Mouse (Mus musculus) heart, embryonic 13.5 days (tissue): Measurements from ENCODE around the gene Gm9817. TPM values are rescaled to one million over a fixed set of nuclear protein-coding genes. Genes with fewer than 3 reads are reported as not detected.
"Not testable (repeated sequence)": the region's sequence is repeated elsewhere in the genome, so short reads cannot be mapped to it uniquely, and the experiment has no call there.

Experiments
- ATAC-seq: fragments of 200-750 bp; cut with Nextera tagmentation; 2 replicates; pipeline ENCODE4 v1.8.0; 2017; ENCODE audit warnings: moderate TSS enrichment; ENCODE audit not compliant: insufficient number of reproducible peaks, low FRiP score, low TSS enrichment; ENCODE audit errors: extremely low read depth
- H3K27ac ChIP-seq: fragments of 300-500 bp; sonication (generic); replicated peaks from 2 replicates; pipeline ENCODE4 v1.5.1; 2015; ENCODE audit warnings: moderate library complexity, mild to moderate bottlenecking, inconsistent platforms
- H3K27me3 ChIP-seq: fragments of 300-500 bp; sonication (generic); replicated peaks from 2 replicates; pipeline ENCODE4 v1.6.1; 2015; ENCODE audit warnings: mild to moderate bottlenecking, inconsistent platforms
- H3K36me3 ChIP-seq: fragments of 300-500 bp; sonication (generic); 2 replicates; pipeline ENCODE4 v1.6.1; 2015; ENCODE audit warnings: mild to moderate bottlenecking, inconsistent platforms
- H3K4me1 ChIP-seq: fragments of 300-500 bp; sonication (generic); 2 replicates; pipeline ENCODE4 v1.6.1; 2015; ENCODE audit warnings: inconsistent platforms
- H3K4me2 ChIP-seq: fragments of 300-500 bp; sonication (generic); 2 replicates; pipeline ENCODE4 v1.6.1; 2015; ENCODE audit warnings: inconsistent platforms, mild to moderate bottlenecking, moderate library complexity
- H3K4me3 ChIP-seq: fragments of 300-500 bp; sonication (generic); 2 replicates; pipeline ENCODE4 v1.5.1; 2015; ENCODE audit warnings: moderate library complexity, mild to moderate bottlenecking, inconsistent platforms
- H3K9ac ChIP-seq: fragments of 300-500 bp; sonication (generic); 2 replicates; pipeline ENCODE4 v1.6.1; 2015; ENCODE audit warnings: inconsistent platforms, mild to moderate bottlenecking, moderate library complexity
- H3K9me3 ChIP-seq: fragments of 300-500 bp; sonication (generic); 2 replicates; pipeline ENCODE4 v1.6.1; 2016; ENCODE audit warnings: inconsistent platforms
- WGBS: fragments of 180-500 bp; shearing (Covaris S2); methylation state at CpG from one replicate; pipeline ENCODE4 v1.1.7; 2015; ENCODE audit warnings: mixed read lengths; 5-methylcytosine and 5-hydroxymethylcytosine counted together
- polyA plus RNA-seq: library from polyadenylated mRNA; unstranded; fragments of >200 nt; fragmentation: Nextera tagmentation; extraction: Ambion mirVana; gene quantifications from 2 replicates; pipeline ENCODE4 v1.2.1, GENCODE M21; 2015

Gene Gm9817
- 0.12 and 0.15 TPM in 2 replicates for polyA plus RNA-seq

DNA sequence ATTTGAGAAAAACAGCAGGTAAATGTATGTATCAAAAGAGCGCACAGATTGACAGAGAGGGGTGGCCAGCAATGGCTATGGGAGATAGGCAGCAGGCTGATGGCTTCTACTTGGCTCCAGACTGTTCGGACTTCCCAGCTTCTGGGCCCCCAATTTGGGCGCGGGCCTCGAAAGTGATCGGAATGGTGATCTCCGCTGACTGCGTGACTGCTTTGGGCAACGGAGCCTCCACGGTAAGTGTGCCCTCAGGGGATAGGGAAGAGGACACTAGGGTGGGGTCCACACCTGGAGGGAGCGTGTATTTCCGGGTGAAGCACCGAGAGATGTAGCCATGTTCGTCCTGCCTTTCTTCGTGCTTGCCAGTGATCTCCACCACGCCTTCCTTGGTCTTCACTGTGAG lies at the start of gene Gm9817:
Gene Gm9817 (plus strand): TSS at position 301 of the 400 bp plus-strand sequence.
- not testable (repeated sequence) for H3K27me3 ChIP-seq, H3K4me1 ChIP-seq, ATAC-seq, H3K9ac ChIP-seq, H3K27ac ChIP-seq, H3K36me3 ChIP-seq
- Histone ChIP-seq H3K4me3 (peak within 1 kb of the TSS; percentile 31), H3K9me3 (peaks cover 16% of the 10 kb centered on the region), H3K4me2 (peak within 1 kb of the TSS; percentile 57)
- 41% methylated on average over 16 of the region's 16 CpGs for WGBS

DNA sequence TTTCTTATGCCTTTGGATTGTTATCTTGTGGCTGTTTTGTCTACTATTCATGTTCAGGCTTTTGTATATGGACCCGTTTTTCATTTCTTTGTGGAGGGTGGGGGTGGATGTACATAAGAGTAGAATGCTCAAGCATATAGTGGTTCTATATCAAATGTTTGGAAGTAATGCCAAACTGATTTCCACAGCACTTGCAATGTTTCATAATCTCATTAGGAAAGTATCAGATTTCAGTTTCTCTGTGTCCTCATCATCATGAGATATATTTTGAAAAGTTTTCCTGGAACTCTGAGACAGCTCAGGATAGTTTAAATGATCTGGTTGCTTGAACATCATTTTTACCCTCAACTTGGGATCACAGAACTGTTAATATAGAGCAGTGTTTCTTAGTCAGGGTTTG lies 48.7 kb upstream of the Gm9817 start:
- no peaks in the 10 kb centered on the region for H3K9me3 ChIP-seq
- no peak overlapping the region for H3K4me2 ChIP-seq
- 56% methylated on average over 1 of the region's 1 CpGs for WGBS
- no peaks in the 10 kb centered on the region for H3K36me3 ChIP-seq
- no peak overlapping the region for H3K27ac ChIP-seq
- H3K9ac ChIP-seq, result no peak overlapping the region
- ATAC-seq, result no peak
- peaks cover 14% of the 10 kb centered on the region for H3K4me1 ChIP-seq
- no peak overlapping the region for H3K4me3 ChIP-seq
- no peaks in the 10 kb centered on the region for H3K27me3 ChIP-seq

DNA sequence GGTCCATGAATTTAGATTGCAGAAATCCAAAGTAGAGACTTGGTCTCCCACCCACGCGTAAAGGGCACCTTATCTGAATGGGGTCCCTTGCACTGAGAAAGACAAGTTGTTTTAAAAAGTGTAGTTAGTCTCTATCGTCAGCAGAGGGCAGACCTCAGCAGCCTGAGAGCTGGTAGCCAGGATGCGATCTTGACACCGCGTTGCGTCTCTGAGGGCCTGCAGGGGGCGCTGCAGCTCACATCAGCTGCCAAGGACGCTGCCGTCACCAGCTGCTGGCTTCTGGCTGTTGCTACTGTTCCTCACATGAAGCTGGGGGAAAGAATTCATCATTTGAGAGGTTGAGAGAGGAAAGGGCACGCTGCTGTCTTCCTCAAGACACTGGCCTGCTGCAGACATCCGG lies 47.7 kb upstream of the Gm9817 start:
- Histone ChIP-seq H3K36me3 (no peaks in the 10 kb centered on the region), H3K4me2 (peak overlapping the region; percentile 57), H3K9ac (peak overlapping the region; percentile 61; the same call in 1 of the 2 replicates), H3K27ac (0 out of 2 replicates have a peak overlapping the region, but pooled peaks have one; percentile 25), H3K27me3 (no peaks in the 10 kb centered on the region), H3K4me1 (peaks cover 14% of the 10 kb centered on the region), H3K9me3 (no peaks in the 10 kb centered on the region), H3K4me3 (peak overlapping the region; percentile 19)
- ATAC-seq, result no peak
- 6% methylated on average over 12 of the region's 12 CpGs for WGBS

DNA sequence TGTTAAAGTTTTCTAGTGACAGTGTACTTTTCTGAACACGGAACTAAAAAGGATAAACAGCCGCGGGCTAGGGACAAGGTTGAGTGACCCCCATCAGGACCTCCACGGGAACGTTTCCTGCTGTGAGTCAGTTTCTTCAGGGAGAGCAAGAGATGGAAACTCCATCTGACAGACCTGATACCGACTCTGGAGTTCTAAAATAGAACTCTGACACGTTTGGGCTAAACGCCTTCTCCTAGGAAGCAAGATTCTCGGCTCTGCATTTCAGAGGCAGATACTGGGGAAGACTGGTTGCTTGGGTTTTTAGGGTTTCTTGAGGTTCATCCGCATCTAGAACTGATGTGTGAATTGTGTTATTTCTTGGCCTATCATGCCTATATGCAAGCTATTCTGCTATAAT lies 47.2 kb upstream of the Gm9817 start:
- H3K27ac ChIP-seq, result peak overlapping the region; percentile 25; the same call in 1 of the 2 replicates
- WGBS, result 25% methylated on average over 10 of the region's 10 CpGs

DNA sequence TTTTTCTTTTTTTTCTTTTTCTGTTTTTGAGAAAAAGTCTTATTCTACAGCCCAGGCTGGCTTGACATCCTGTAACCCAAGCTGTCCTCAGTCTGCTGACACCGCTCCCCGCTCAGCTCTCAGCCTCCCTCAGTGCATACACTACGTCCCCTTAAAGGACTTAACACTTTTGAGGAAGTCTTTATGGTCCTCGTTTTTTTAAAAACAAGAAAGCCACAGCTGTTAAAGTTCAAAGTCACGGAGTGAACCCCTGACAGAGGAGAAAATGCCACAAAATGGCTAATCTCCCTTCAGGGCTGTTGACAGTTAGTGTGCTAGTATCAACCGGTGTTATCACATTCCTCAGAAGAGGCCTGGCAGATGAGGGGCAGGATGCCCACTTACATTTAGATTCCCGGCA lies 46.7 kb upstream of the Gm9817 start:
- no peaks in the 10 kb centered on the region for H3K27me3 ChIP-seq
- peaks cover 14% of the 10 kb centered on the region for H3K4me1 ChIP-seq
- H3K9me3 ChIP-seq, result no peaks in the 10 kb centered on the region
- no peak overlapping the region for H3K9ac ChIP-seq
- 0 out of 2 replicates have a peak overlapping the region, but pooled peaks have one; percentile 36 for H3K27ac ChIP-seq
- no peak overlapping the region; the same call in 1 of the 2 replicates for H3K4me2 ChIP-seq
- ATAC-seq, result no peak
- H3K36me3 ChIP-seq, result no peaks in the 10 kb centered on the region
- no peak overlapping the region for H3K4me3 ChIP-seq
- 19% methylated on average over 7 of the region's 7 CpGs for WGBS

More for the DNA sequence above, 47.2 kb upstream of the Gm9817 start:
- no peak for ATAC-seq
- Histone ChIP-seq H3K9me3 (no peaks in the 10 kb centered on the region), H3K4me3 (peak overlapping the region; percentile 19), H3K4me1 (peaks cover 14% of the 10 kb centered on the region), H3K27me3 (no peaks in the 10 kb centered on the region), H3K4me2 (peak overlapping the region; percentile 57), H3K9ac (peak overlapping the region; percentile 61), H3K36me3 (no peaks in the 10 kb centered on the region)

DNA sequence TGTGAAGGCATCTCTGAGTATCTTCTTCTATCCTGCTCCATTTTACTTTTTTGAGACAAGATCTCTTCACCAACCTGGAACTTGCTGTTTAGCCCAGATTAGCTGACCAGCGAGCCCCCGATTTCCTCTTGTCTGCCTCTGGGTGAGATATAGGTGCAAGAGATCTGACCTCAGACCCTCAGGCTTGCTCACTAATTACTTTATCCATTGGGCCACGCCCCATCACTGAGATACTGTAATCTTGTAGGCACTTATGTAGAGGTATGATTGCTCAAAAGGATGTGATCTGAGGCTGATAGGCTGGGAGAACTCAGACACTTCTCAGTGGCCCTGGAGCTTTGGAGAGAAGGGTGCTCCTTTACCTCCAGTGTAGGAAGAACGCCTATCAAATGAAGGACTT lies 46.0 kb upstream of the Gm9817 start:
- H3K4me1 ChIP-seq, result peaks cover 14% of the 10 kb centered on the region
- H3K36me3 ChIP-seq, result no peaks in the 10 kb centered on the region
- no peak overlapping the region for H3K27ac ChIP-seq
- H3K9ac ChIP-seq, result no peak overlapping the region
- 70% methylated on average over 4 of the region's 4 CpGs for WGBS
- no peaks in the 10 kb centered on the region for H3K27me3 ChIP-seq
- H3K9me3 ChIP-seq, result no peaks in the 10 kb centered on the region
- H3K4me3 ChIP-seq, result no peak overlapping the region
- H3K4me2 ChIP-seq, result no peak overlapping the region
- ATAC-seq, result no peak

DNA sequence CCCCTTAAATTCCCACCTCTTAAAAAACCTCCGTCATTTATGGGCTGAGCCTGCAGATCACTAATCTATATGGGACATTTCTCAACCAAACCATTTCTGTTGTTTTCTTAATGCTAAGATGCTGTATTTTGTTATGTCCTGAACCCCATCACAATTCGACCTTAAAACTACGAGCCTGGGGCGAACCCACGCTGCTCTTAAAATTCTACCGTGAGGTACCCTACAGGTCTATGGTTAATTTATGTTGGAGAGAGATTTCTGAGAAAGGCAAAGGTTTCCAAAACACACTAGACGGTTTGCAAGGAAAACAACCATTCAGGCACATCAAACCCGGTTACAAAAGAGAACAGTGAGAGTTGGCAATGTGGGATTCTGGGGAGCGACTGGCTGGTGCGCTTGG lies 45.1 kb upstream of the Gm9817 start:
- 87% methylated on average over 10 of the region's 10 CpGs for WGBS
- H3K27me3 ChIP-seq, result no peaks in the 10 kb centered on the region
- H3K4me2 ChIP-seq, result no peak overlapping the region
- H3K36me3 ChIP-seq, result no peaks in the 10 kb centered on the region
- no peak overlapping the region for H3K9ac ChIP-seq
- no peak overlapping the region for H3K27ac ChIP-seq
- no peak overlapping the region for H3K4me3 ChIP-seq
- peaks cover 14% of the 10 kb centered on the region for H3K4me1 ChIP-seq
- ATAC-seq, result no peak
- H3K9me3 ChIP-seq, result no peaks in the 10 kb centered on the region

DNA sequence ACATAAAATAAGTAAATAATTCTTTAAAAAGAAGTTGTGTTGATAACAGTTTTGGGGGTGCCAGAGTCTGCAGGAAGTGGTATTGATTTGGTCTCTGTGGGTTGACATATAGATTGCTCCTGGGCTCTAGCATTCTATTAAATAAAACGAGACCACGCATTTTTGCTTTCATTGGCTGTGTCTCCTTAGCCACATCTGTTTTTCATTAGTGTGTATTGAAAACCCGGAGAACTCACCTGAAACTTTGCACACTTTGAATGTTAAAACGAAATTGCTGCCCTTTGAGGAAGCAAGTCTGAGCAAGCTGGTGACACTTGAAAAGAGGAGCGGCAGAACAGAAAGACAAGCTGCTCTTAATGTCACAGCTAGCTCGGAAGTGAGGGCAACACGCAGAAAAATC lies 43.7 kb upstream of the Gm9817 start:
- Histone ChIP-seq H3K9ac (no peak overlapping the region), H3K27me3 (no peaks in the 10 kb centered on the region), H3K36me3 (no peaks in the 10 kb centered on the region), H3K4me1 (peaks cover 14% of the 10 kb centered on the region), H3K4me3 (no peak overlapping the region), H3K4me2 (no peak overlapping the region), H3K27ac (no peak overlapping the region), H3K9me3 (no peaks in the 10 kb centered on the region)
- 72% methylated on average over 7 of the region's 7 CpGs for WGBS
- no peak for ATAC-seq

DNA sequence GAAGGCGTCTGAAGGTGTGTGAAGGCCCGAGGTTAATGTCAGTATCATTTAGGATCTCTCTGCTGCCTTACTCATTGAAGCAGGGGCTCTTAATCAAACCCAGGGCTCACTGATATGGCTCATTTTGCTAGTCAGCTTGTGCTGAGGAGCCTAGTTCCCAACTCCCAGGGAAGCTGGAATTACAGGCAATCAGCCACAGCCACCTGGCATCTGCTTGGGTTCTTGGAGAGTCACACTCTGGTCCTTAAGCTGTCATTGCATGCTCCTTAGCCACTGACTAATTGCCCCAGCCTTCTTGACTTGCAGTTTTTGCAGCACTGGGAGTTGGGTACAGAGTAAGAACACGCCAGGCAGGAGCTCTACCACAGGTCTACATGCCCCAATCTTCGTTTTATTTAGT lies 42.1 kb upstream of the Gm9817 start:
- no peak overlapping the region for H3K4me3 ChIP-seq
- no peak overlapping the region for H3K27ac ChIP-seq
- no peaks in the 10 kb centered on the region for H3K9me3 ChIP-seq
- 79% methylated on average over 4 of the region's 4 CpGs for WGBS
- H3K36me3 ChIP-seq, result no peaks in the 10 kb centered on the region
- no peak overlapping the region for H3K9ac ChIP-seq
- ATAC-seq, result no peak
- H3K4me1 ChIP-seq, result peaks cover 9% of the 10 kb centered on the region
- no peaks in the 10 kb centered on the region for H3K27me3 ChIP-seq
- no peak overlapping the region for H3K4me2 ChIP-seq

DNA sequence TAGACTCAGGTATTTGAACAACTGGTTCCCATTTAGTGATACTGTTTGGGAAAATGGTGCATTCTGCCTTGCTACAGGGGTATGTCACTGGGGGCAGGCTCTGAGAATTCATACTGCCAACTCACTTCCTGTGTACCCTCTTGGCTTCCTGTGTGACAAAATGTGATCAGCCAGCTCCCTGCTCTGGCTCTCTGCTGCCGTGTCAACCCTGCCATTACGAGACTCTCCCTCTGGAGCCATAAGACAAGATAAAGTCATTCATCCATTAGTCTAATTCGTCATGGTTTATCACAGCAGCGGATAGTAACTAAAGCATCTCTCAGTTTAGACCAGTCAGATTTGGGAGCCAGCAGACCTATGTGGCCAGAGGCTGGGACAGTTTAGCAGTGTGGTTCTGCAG lies 38.3 kb upstream of the Gm9817 start:
- 55% methylated on average over 4 of the region's 4 CpGs for WGBS
- no peak for ATAC-seq
- H3K27me3 ChIP-seq, result no peaks in the 10 kb centered on the region

DNA sequence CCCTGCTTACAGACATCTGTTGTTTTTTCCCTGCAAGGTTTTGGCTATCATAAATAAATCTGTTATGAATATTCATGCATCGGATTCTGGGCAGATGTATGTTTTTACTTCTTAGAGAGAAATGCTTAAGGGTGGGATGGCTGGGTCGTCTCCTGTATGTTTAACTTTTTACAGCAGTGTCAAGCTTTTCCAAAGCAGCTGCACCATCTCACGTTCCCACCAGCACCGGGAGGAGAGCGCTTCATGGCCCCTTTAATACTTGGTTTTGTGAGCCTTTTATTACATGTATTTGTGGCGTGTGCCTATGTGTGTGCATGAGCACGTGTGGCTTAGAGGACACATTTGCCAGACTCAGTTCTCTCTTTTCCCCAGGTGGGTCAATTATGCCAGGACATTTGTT lies 37.8 kb upstream of the Gm9817 start:
- H3K4me3 ChIP-seq, result no peak overlapping the region
- no peaks in the 10 kb centered on the region for H3K9me3 ChIP-seq
- H3K27me3 ChIP-seq, result no peaks in the 10 kb centered on the region
- no peak for ATAC-seq
- no peaks in the 10 kb centered on the region for H3K4me1 ChIP-seq
- no peak overlapping the region for H3K9ac ChIP-seq
- no peak overlapping the region for H3K4me2 ChIP-seq
- H3K27ac ChIP-seq, result no peak overlapping the region
- H3K36me3 ChIP-seq, result no peaks in the 10 kb centered on the region
- WGBS, result 74% methylated on average over 7 of the region's 7 CpGs

More for the DNA sequence above, 38.3 kb upstream of the Gm9817 start:
- Histone ChIP-seq H3K4me2 (no peak overlapping the region), H3K9me3 (no peaks in the 10 kb centered on the region), H3K4me3 (no peak overlapping the region), H3K27ac (no peak overlapping the region), H3K9ac (no peak overlapping the region), H3K4me1 (no peaks in the 10 kb centered on the region), H3K36me3 (no peaks in the 10 kb centered on the region)

DNA sequence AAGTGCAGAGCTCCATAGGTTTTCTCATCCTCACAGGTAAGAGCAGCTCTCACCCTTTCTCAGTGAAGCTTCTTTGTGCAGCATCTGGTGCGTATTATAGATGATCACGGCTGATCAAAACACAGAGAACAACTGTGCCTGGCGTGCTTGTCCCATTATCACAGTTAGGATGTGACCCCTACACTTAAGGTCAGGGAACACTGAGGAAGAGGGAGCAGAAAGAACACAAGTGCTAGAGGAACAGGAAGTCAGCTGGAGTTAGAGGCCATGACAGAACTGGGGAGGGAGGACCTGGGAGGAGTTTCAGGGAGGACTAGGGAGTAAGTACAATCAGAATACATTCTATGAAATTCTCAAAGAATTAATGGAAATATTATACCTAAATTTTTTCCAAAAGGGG lies 35.0 kb upstream of the Gm9817 start:
- Histone ChIP-seq H3K9ac (no peak overlapping the region), H3K4me2 (no peak overlapping the region), H3K9me3 (no peaks in the 10 kb centered on the region), H3K4me1 (no peaks in the 10 kb centered on the region), H3K27me3 (no peaks in the 10 kb centered on the region), H3K36me3 (no peaks in the 10 kb centered on the region), H3K27ac (no peak overlapping the region), H3K4me3 (no peak overlapping the region)
- no peak for ATAC-seq
- 72% methylated on average over 3 of the region's 3 CpGs for WGBS
